Mouse (Mus musculus): ENCODE results near the gene Lama4. TPM values are rescaled to one million over a fixed set of nuclear protein-coding genes. Genes with fewer than 3 reads are reported as not detected.

Gene Lama4
- 22.3 and 31.5 TPM in 2 replicates for polyA plus RNA-seq (2015; fragmentation: Nextera tagmentation; extraction: Ambion mirVana)

- Histone ChIP-seq H3K36me3 (no peaks in the 10 kb centered on the region), H3K4me2 (peak within 1 kb of the TSS; percentile 78), H3K9me3 (replicated peaks) (no peaks in the 10 kb centered on the region), H3K4me1 (peaks cover 15% of the 10 kb centered on the region), H3K4me3 (replicated peaks) (peak within 1 kb of the TSS; percentile 45), H3K9ac (replicated peaks) (peak within 1 kb of the TSS; percentile 48), H3K27me3 (replicated peaks) (no peaks in the 10 kb centered on the region), H3K27ac (replicated peaks) (peak within 1 kb of the TSS; percentile 68)
- ATAC-seq (ENCODE audit: low FRiP score), result peak; percentile 79
- WGBS, result 5% methylated on average over 24 of the region's 24 CpGs
Observed at GRCm38 (mm10) chr10:38965075-38965781, at the start of gene Lama4. Lama4 (plus strand) TSS chr10:38965515.

DNA sequence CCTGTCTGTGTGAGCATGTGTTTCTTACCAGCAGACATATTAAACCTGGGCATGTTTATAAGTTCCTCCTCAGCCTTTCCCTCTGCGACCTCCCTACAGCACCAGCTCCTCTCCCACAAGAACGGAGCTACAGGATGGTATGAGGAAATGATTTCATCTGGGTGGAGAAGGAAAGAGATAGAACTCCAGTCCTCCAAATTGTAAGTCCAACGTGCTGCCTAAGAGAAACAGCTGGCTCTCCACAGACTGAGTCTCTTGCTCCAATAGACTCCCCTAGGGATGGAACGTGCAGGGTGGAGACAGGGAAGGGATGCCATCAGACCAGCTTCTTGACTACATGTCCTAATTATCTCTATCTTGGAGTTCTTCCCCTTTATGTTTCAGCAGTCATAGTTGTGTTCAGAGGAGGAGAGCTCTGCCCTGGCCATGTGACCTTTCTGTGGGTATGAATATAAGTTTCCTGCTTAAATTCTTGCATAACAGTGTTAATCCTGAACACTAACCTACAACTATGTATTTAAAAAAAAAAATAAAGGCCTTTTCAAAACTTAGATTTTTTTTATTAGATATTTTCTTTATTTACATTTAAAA, 49.2 kb upstream of the Lama4 start:
- Histone ChIP-seq H3K27ac (replicated peaks) (no peak overlapping the region), H3K4me3 (replicated peaks) (no peak overlapping the region), H3K27me3 (replicated peaks) (no peaks in the 10 kb centered on the region), H3K4me1 (no peaks in the 10 kb centered on the region), H3K9me3 (replicated peaks) (no peaks in the 10 kb centered on the region), H3K4me2 (no peak overlapping the region), H3K9ac (replicated peaks) (no peak overlapping the region), H3K36me3 (no peaks in the 10 kb centered on the region)
- ATAC-seq (ENCODE audit: low FRiP score), result no peak
- 83% methylated on average over 4 of the region's 4 CpGs for WGBS

GRCm38 (mm10) chr10:38928940-38929697, 36.2 kb upstream of the Lama4 start:
- Histone ChIP-seq H3K4me3 (replicated peaks) (no peak overlapping the region), H3K9ac (replicated peaks) (no peak overlapping the region), H3K36me3 (no peaks in the 10 kb centered on the region), H3K27me3 (replicated peaks) (no peaks in the 10 kb centered on the region), H3K27ac (replicated peaks) (no peak overlapping the region), H3K4me2 (no peak overlapping the region), H3K4me1 (no peaks in the 10 kb centered on the region), H3K9me3 (replicated peaks) (no peaks in the 10 kb centered on the region)
- WGBS, result 90% methylated on average over 6 of the region's 6 CpGs
- ATAC-seq (ENCODE audit: low FRiP score), result no peak

GRCm38 (mm10) chr10:38944701-38945100, 20.6 kb upstream of the Lama4 start:
- Histone ChIP-seq H3K27ac (replicated peaks) (no peak overlapping the region), H3K9ac (replicated peaks) (no peak overlapping the region), H3K4me3 (replicated peaks) (no peak overlapping the region), H3K4me1 (no peaks in the 10 kb centered on the region), H3K4me2 (no peak overlapping the region), H3K9me3 (replicated peaks) (no peaks in the 10 kb centered on the region), H3K36me3 (no peaks in the 10 kb centered on the region), H3K27me3 (replicated peaks) (no peaks in the 10 kb centered on the region)
- no peak for ATAC-seq (ENCODE audit: low FRiP score)
- 77% methylated on average over 2 of the region's 2 CpGs for WGBS

DNA sequence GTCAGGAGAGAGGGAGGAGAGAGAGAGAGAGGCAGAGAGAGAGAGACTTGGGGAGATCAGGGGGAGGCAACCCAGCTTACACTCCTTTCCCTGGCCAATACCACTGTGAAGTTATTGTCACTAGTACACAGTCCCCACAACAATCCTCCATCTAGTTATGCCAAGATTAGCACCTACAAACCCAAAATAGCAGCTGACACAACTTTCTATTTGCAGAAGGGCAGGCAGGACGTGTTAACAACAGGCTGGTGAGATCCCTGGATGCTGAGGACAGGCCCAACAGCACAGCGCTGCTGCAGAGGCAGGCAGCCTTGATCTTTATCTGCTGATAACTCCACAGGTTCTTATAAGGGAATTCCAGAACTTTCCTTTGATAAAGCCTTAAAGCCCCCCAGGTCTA, 3.4 kb upstream of the Lama4 start:
- no peak for ATAC-seq (ENCODE audit: low FRiP score)
- 68% methylated on average over 2 of the region's 2 CpGs for WGBS
- H3K4me3 ChIP-seq (replicated peaks), result no peak overlapping the region
- no peak overlapping the region for H3K4me2 ChIP-seq
- no peak overlapping the region for H3K27ac ChIP-seq (replicated peaks)
- H3K9ac ChIP-seq (replicated peaks), result no peak overlapping the region
- peaks cover 15% of the 10 kb centered on the region for H3K4me1 ChIP-seq
- no peaks in the 10 kb centered on the region for H3K27me3 ChIP-seq (replicated peaks)
- H3K36me3 ChIP-seq, result no peaks in the 10 kb centered on the region
- H3K9me3 ChIP-seq (replicated peaks), result no peaks in the 10 kb centered on the region

- no peak for ATAC-seq (ENCODE audit: low FRiP score)
- Histone ChIP-seq H3K9me3 (replicated peaks) (no peaks in the 10 kb centered on the region), H3K9ac (replicated peaks) (no peak overlapping the region), H3K4me3 (replicated peaks) (no peak overlapping the region), H3K4me1 (peaks cover 15% of the 10 kb centered on the region), H3K27ac (replicated peaks) (0 out of 2 replicates have a peak overlapping the region, but pooled peaks have one; percentile 43), H3K4me2 (peak overlapping the region; percentile 78; the same call in 1 of the 2 replicates), H3K36me3 (no peaks in the 10 kb centered on the region), H3K27me3 (replicated peaks) (no peaks in the 10 kb centered on the region)
- WGBS, result 78% methylated on average over 4 of the region's 4 CpGs
Observed at GRCm38 (mm10) chr10:38964719-38965074, 618 bp upstream of the Lama4 start.

GRCm38 (mm10) chr10:38965857-38966256, 542 bp downstream of the Lama4 start:
- H3K4me3 ChIP-seq (replicated peaks), result peak overlapping the region; percentile 45
- H3K4me1 ChIP-seq, result peaks cover 15% of the 10 kb centered on the region
- no peaks in the 10 kb centered on the region for H3K9me3 ChIP-seq (replicated peaks)
- 4% methylated on average over 14 of the region's 14 CpGs for WGBS
- no peaks in the 10 kb centered on the region for H3K36me3 ChIP-seq
- peak overlapping the region; percentile 48 for H3K9ac ChIP-seq (replicated peaks)
- peak overlapping the region; percentile 78 for H3K4me2 ChIP-seq
- ATAC-seq (ENCODE audit: low FRiP score), result peak; percentile 57
- peak overlapping the region; percentile 68 for H3K27ac ChIP-seq (replicated peaks)
- H3K27me3 ChIP-seq (replicated peaks), result no peaks in the 10 kb centered on the region

- peak overlapping the region; percentile 78 for H3K4me2 ChIP-seq
- peak overlapping the region; percentile 68; the same call in 1 of the 2 replicates for H3K27ac ChIP-seq (replicated peaks)
- H3K27me3 ChIP-seq (replicated peaks), result no peaks in the 10 kb centered on the region
- 77% methylated on average over 2 of the region's 2 CpGs for WGBS
- ATAC-seq (ENCODE audit: low FRiP score), result no peak
- peaks cover 15% of the 10 kb centered on the region for H3K4me1 ChIP-seq
- no peaks in the 10 kb centered on the region for H3K9me3 ChIP-seq (replicated peaks)
- no peaks in the 10 kb centered on the region for H3K36me3 ChIP-seq
- peak overlapping the region; percentile 45 for H3K4me3 ChIP-seq (replicated peaks)
- H3K9ac ChIP-seq (replicated peaks), result no peak overlapping the region
Observed at GRCm38 (mm10) chr10:38966646-38967045, 1.3 kb downstream of the Lama4 start.

GRCm38 (mm10) chr10:38968326-38969072, 3.2 kb downstream of the Lama4 start:
- peak overlapping the region; percentile 38 for H3K4me2 ChIP-seq
- no peaks in the 10 kb centered on the region for H3K27me3 ChIP-seq (replicated peaks)
- no peak overlapping the region for H3K27ac ChIP-seq (replicated peaks)
- H3K9me3 ChIP-seq (replicated peaks), result no peaks in the 10 kb centered on the region
- no peaks in the 10 kb centered on the region for H3K36me3 ChIP-seq
- no peak for ATAC-seq (ENCODE audit: low FRiP score)
- 74% methylated on average over 10 of the region's 10 CpGs for WGBS
- H3K4me3 ChIP-seq (replicated peaks), result peak overlapping the region; percentile 16
- no peak overlapping the region for H3K9ac ChIP-seq (replicated peaks)
- peaks cover 15% of the 10 kb centered on the region for H3K4me1 ChIP-seq

DNA sequence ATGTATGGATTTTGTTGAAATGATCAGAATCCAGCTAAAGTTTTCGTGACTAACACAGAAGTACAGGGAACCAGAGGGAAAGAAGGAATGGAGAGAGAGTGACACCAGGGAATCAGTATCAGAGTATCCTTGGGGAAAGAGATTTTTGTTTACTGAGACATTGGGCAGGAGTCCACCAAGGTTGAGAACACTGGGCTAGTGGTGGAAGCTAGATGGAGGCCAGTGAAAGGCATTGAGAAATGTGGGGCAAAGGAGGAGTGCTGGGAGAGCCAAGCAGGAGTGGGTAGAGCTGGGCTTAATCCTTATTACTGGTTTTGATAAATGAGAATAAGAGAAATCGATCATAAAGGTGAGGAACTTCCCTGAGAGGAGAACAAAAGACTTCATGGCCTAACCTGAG, 4.2 kb downstream of the Lama4 start:
- 0 out of 2 replicates have a peak overlapping the region, but pooled peaks have one; percentile 22 for H3K4me2 ChIP-seq
- no peaks in the 10 kb centered on the region for H3K9me3 ChIP-seq (replicated peaks)
- H3K4me1 ChIP-seq, result peaks cover 15% of the 10 kb centered on the region
- no peak overlapping the region for H3K4me3 ChIP-seq (replicated peaks)
- no peak for ATAC-seq (ENCODE audit: low FRiP score)
- no peak overlapping the region for H3K9ac ChIP-seq (replicated peaks)
- 90% methylated on average over 2 of the region's 2 CpGs for WGBS
- H3K27ac ChIP-seq (replicated peaks), result no peak overlapping the region
- no peaks in the 10 kb centered on the region for H3K36me3 ChIP-seq
- no peaks in the 10 kb centered on the region for H3K27me3 ChIP-seq (replicated peaks)

GRCm38 (mm10) chr10:38969975-38970374, 4.7 kb downstream of the Lama4 start:
- Histone ChIP-seq H3K9ac (replicated peaks) (no peak overlapping the region), H3K27ac (replicated peaks) (no peak overlapping the region), H3K27me3 (replicated peaks) (no peaks in the 10 kb centered on the region), H3K4me2 (no peak overlapping the region), H3K9me3 (replicated peaks) (no peaks in the 10 kb centered on the region), H3K36me3 (no peaks in the 10 kb centered on the region), H3K4me3 (replicated peaks) (no peak overlapping the region), H3K4me1 (peaks cover 15% of the 10 kb centered on the region)
- 90% methylated on average over 6 of the region's 6 CpGs for WGBS
- no peak for ATAC-seq (ENCODE audit: low FRiP score)

Data from neural tube, embryonic 15.5 days (tissue).